ENCODE assay signal across 8 mouse cellular contexts in genomic region chr9:49796618-49797507, GRCm38 (mm10). TPM values are rescaled to one million over a fixed set of nuclear protein-coding genes. Genes with fewer than 3 reads are reported as not detected.
DNase-seq lines count a peak whose midpoint lies in the region; ATAC-seq and TF ChIP-seq lines count a peak whose summit lies in the region.

No protein-coding gene starts in this region.

- peaks cover 14% of the 10 kb centered on the region for H3K4me1 ChIP-seq in hindbrain, embryonic 12.5 days

- H3K27ac ChIP-seq in hindbrain, embryonic 12.5 days, result peak overlapping the region; percentile 95

- in situ Hi-C loops in Patski (cut with MboI; ENCODE audit: low pct_unique_long_range_greater_than_20kb), result loop anchor here (5.0 to 10.0 kb wide), 4 partner anchors 125 to 375 kb away; no protein-coding TSS in a partner anchor

- H3K27me3 ChIP-seq in Patski, result no peaks in the 10 kb centered on the region
- no peaks in the 10 kb centered on the region for H3K27me3 ChIP-seq in hindbrain, embryonic 12.5 days

- H3K4me2 ChIP-seq in hindbrain, embryonic 12.5 days (replicated peaks), result peak overlapping the region; percentile 82

- under 1% methylated on average over 51 of the region's 52 CpGs for WGBS in hindbrain, embryonic 12.5 days

- H3K9me3 ChIP-seq in hindbrain, embryonic 12.5 days (replicated peaks), result no peaks in the 10 kb centered on the region

- H3K4me3 ChIP-seq in hindbrain, embryonic 12.5 days, result peak overlapping the region; percentile 88

- ATAC-seq in Patski, result peak; percentile 53
- peak; percentile 84 for ATAC-seq in hindbrain, embryonic 12.5 days (ENCODE audit: low FRiP score)
- ATAC-seq in monocyte, adult 5-6 weeks (replicated peaks; ENCODE audit: insufficient number of reproducible peaks, low FRiP score, low TSS enrichment, poor library complexity, severe bottlenecking), result no peak

- no peak for TF ChIP-seq CTCF in Patski (IDR thresholded peaks at IDR 0.05)

- H3K9ac ChIP-seq in hindbrain, embryonic 12.5 days, result peak overlapping the region; percentile 96

- CTCF ChIA-PET in Patski (lab: Charles Lee), result interaction anchor here (0.7 to 1.2 kb wide), 4 partner anchors 44 to 376 kb away, joined by 3 to 5 read pairs (median 3); no protein-coding TSS in a partner anchor

- no peak for DNase-seq in Patski (ENCODE audit: low read depth, low spot score)
- peak; percentile 82 for DNase-seq in cerebellum, adult 9-10 months
- DNase-seq in frontal cortex, postnatal 10 days (ENCODE audit: low spot score in 2 of 2), result peak; percentile 77 to 83
- peak; percentile 63 for DNase-seq in left cerebral cortex, adult 11 months (ENCODE audit: low spot score)
- DNase-seq in lung, postnatal 36 days, result peak; percentile 2
- DNase-seq in right cerebral cortex, postnatal 10 days (ENCODE audit: low spot score in 2 of 2), result peak; percentile 90 to 92

- POLR2A ChIA-PET in Patski (lab: Charles Lee), result interaction anchor here (1.1 to 1.7 kb wide), 2 partner anchors 126 to 128 kb away, joined by 3 to 8 read pairs; no protein-coding TSS in a partner anchor

- H3K36me3 ChIP-seq in hindbrain, embryonic 12.5 days, result no peaks in the 10 kb centered on the region

RNA-seq across cellular contexts. Expression of gene Ncam1, which starts 1.9 kb away (rescaled TPM):
- 71.0 TPM for polyA plus RNA-seq in Patski (2021)
- polyA plus RNA-seq in hindbrain, embryonic 12.5 days (2016; fragmentation: Nextera tagmentation; extraction: Ambion mirVana), result 239 and 283 TPM in 2 replicates
- 0.19 TPM in 1 of 3 replicates, not detected in the others for total RNA-seq in monocyte, adult 5-6 weeks (2017)
